Mouse (Mus musculus): ENCODE measurements around the gene Jak2. TPM values are rescaled to one million over a fixed set of nuclear protein-coding genes. Genes with fewer than 3 reads are reported as not detected.

The Jak2 gene
- total RNA-seq, 1 experiment from 2014 or later: 66.3 TPM

GRCm38 (mm10) chr19:29278944-29279587, 27.4 kb downstream of the Jak2 start:
- ATAC-seq (replicated peaks in 1 of 2; ENCODE audit: insufficient read depth in 1 of 2, low FRiP score in 2 of 2, low TSS enrichment in 1 of 2, low read depth in 1 of 2, poor library complexity in 2 of 2, severe bottlenecking in 2 of 2): no peak

GRCm38 (mm10) chr19:29285451-29285869, 33.8 kb downstream of the Jak2 start:
- no peak for ATAC-seq (replicated peaks in 1 of 2; ENCODE audit: insufficient read depth in 1 of 2, low FRiP score in 2 of 2, low TSS enrichment in 1 of 2, low read depth in 1 of 2, poor library complexity in 2 of 2, severe bottlenecking in 2 of 2)

GRCm38 (mm10) chr19:29287863-29288262, 36.2 kb downstream of the Jak2 start:
- no peak for ATAC-seq (replicated peaks in 1 of 2; ENCODE audit: insufficient read depth in 1 of 2, low FRiP score in 2 of 2, low TSS enrichment in 1 of 2, low read depth in 1 of 2, poor library complexity in 2 of 2, severe bottlenecking in 2 of 2)

- no peak for ATAC-seq (replicated peaks in 1 of 2; ENCODE audit: insufficient read depth in 1 of 2, low FRiP score in 2 of 2, low TSS enrichment in 1 of 2, low read depth in 1 of 2, poor library complexity in 2 of 2, severe bottlenecking in 2 of 2)
These were observed 39.9 kb downstream of the Jak2 start for GRCm38 (mm10) chr19:29291532-29291931.

- no peak for ATAC-seq (replicated peaks in 1 of 2; ENCODE audit: insufficient read depth in 1 of 2, low FRiP score in 2 of 2, low TSS enrichment in 1 of 2, low read depth in 1 of 2, poor library complexity in 2 of 2, severe bottlenecking in 2 of 2)
These were observed 40.9 kb downstream of the Jak2 start for GRCm38 (mm10) chr19:29292546-29292945.

- no peak for ATAC-seq (replicated peaks in 1 of 2; ENCODE audit: insufficient read depth in 1 of 2, low FRiP score in 2 of 2, low TSS enrichment in 1 of 2, low read depth in 1 of 2, poor library complexity in 2 of 2, severe bottlenecking in 2 of 2)
These were observed 43.1 kb downstream of the Jak2 start for GRCm38 (mm10) chr19:29294756-29295155.

- no peak for ATAC-seq (replicated peaks in 1 of 2; ENCODE audit: insufficient read depth in 1 of 2, low FRiP score in 2 of 2, low TSS enrichment in 1 of 2, low read depth in 1 of 2, poor library complexity in 2 of 2, severe bottlenecking in 2 of 2)
These were observed 44.5 kb downstream of the Jak2 start for GRCm38 (mm10) chr19:29296166-29296565.

- ATAC-seq (replicated peaks in 1 of 2; ENCODE audit: insufficient read depth in 1 of 2, low FRiP score in 2 of 2, low TSS enrichment in 1 of 2, low read depth in 1 of 2, poor library complexity in 2 of 2, severe bottlenecking in 2 of 2): no peak
These were observed 45.7 kb downstream of the Jak2 start for GRCm38 (mm10) chr19:29297366-29297765.

GRCm38 (mm10) chr19:29300919-29301318, 49.3 kb downstream of the Jak2 start:
- no peak for ATAC-seq (replicated peaks in 1 of 2; ENCODE audit: insufficient read depth in 1 of 2, low FRiP score in 2 of 2, low TSS enrichment in 1 of 2, low read depth in 1 of 2, poor library complexity in 2 of 2, severe bottlenecking in 2 of 2)

GRCm38 (mm10) chr19:29302119-29302518, 50.5 kb downstream of the Jak2 start:
- no peak for ATAC-seq (replicated peaks in 1 of 2; ENCODE audit: insufficient read depth in 1 of 2, low FRiP score in 2 of 2, low TSS enrichment in 1 of 2, low read depth in 1 of 2, poor library complexity in 2 of 2, severe bottlenecking in 2 of 2)

GRCm38 (mm10) chr19:29308832-29309231, 57.2 kb downstream of the Jak2 start:
- ATAC-seq (replicated peaks in 1 of 2; ENCODE audit: insufficient read depth in 1 of 2, low FRiP score in 2 of 2, low TSS enrichment in 1 of 2, low read depth in 1 of 2, poor library complexity in 2 of 2, severe bottlenecking in 2 of 2): no peak

GRCm38 (mm10) chr19:29311791-29312190, 60.2 kb downstream of the Jak2 start:
- ATAC-seq (replicated peaks in 1 of 2; ENCODE audit: insufficient read depth in 1 of 2, low FRiP score in 2 of 2, low TSS enrichment in 1 of 2, low read depth in 1 of 2, poor library complexity in 2 of 2, severe bottlenecking in 2 of 2): no peak

GRCm38 (mm10) chr19:29312661-29313060, 61.0 kb downstream of the Jak2 start:
- no peak for ATAC-seq (replicated peaks in 1 of 2; ENCODE audit: insufficient read depth in 1 of 2, low FRiP score in 2 of 2, low TSS enrichment in 1 of 2, low read depth in 1 of 2, poor library complexity in 2 of 2, severe bottlenecking in 2 of 2)

GRCm38 (mm10) chr19:29323416-29324049, 71.9 kb downstream of the Jak2 start:
- no peak for ATAC-seq (replicated peaks in 1 of 2; ENCODE audit: insufficient read depth in 1 of 2, low FRiP score in 2 of 2, low TSS enrichment in 1 of 2, low read depth in 1 of 2, poor library complexity in 2 of 2, severe bottlenecking in 2 of 2)

GRCm38 (mm10) chr19:29325053-29325851, 73.6 kb downstream of the Jak2 start, which contains the start of gene Insl6:
Gene Insl6 (minus strand): TSS chr19:29325356.
- peak; percentile 63 to 75 for ATAC-seq (replicated peaks in 1 of 2; ENCODE audit: insufficient read depth in 1 of 2, low FRiP score in 2 of 2, low TSS enrichment in 1 of 2, low read depth in 1 of 2, poor library complexity in 2 of 2, severe bottlenecking in 2 of 2)

- ATAC-seq (replicated peaks in 1 of 2; ENCODE audit: insufficient read depth in 1 of 2, low FRiP score in 2 of 2, low TSS enrichment in 1 of 2, low read depth in 1 of 2, poor library complexity in 2 of 2, severe bottlenecking in 2 of 2): no peak
These were observed 74.2 kb downstream of the Jak2 start for GRCm38 (mm10) chr19:29325852-29326180.

- no peak for ATAC-seq (replicated peaks in 1 of 2; ENCODE audit: insufficient read depth in 1 of 2, low FRiP score in 2 of 2, low TSS enrichment in 1 of 2, low read depth in 1 of 2, poor library complexity in 2 of 2, severe bottlenecking in 2 of 2)
These were observed 74.8 kb downstream of the Jak2 start for GRCm38 (mm10) chr19:29326396-29326795.

- ATAC-seq (replicated peaks in 1 of 2; ENCODE audit: insufficient read depth in 1 of 2, low FRiP score in 2 of 2, low TSS enrichment in 1 of 2, low read depth in 1 of 2, poor library complexity in 2 of 2, severe bottlenecking in 2 of 2): no peak
These were observed 75.4 kb downstream of the Jak2 start for GRCm38 (mm10) chr19:29326822-29327552.
